Mouse (Mus musculus): Measurements from ENCODE around the gene Wfdc5. TPM values are rescaled to one million over a fixed set of nuclear protein-coding genes. Genes with fewer than 3 reads are reported as not detected.

The Wfdc5 gene
- polyA plus RNA-seq, 1 experiment from 2014 or later: not detected

- 84% methylated on average over 5 of the region's 5 CpGs for WGBS
- no peak for ATAC-seq
Observed at GRCm38 (mm10) chr2:164196700-164196990, 14.1 kb upstream of the Wfdc5 start.

GRCm38 (mm10) chr2:164195971-164196699, 13.6 kb upstream of the Wfdc5 start:
- H3K4me2 ChIP-seq (ENCODE audit: low read length): no peak overlapping the region
- H3K27me3 ChIP-seq (replicated peaks; ENCODE audit: control insufficient read depth, insufficient read depth, low read length): no peaks in the 10 kb centered on the region
- ATAC-seq: no peak
- no peak overlapping the region for H3K9ac ChIP-seq (ENCODE audit: low read depth, low read length)
- no peak overlapping the region for H3K27ac ChIP-seq (ENCODE audit: low read depth, low read length)
- H3K4me3 ChIP-seq (ENCODE audit: low read length): no peak overlapping the region
- no peaks in the 10 kb centered on the region for H3K4me1 ChIP-seq (ENCODE audit: control insufficient read depth, insufficient read depth, low read depth, low read length)
- H3K9me3 ChIP-seq (ENCODE audit: control insufficient read depth, low read length): 0 out of 2 replicates have a peak, but pooled peaks cover 2% of the 10 kb centered on the region
- no peaks in the 10 kb centered on the region for H3K36me3 ChIP-seq (ENCODE audit: control insufficient read depth, insufficient read depth, low read length)
- 93% methylated on average over 5 of the region's 5 CpGs for WGBS

More at GRCm38 (mm10) chr2:164196700-164196990, 14.1 kb upstream of the Wfdc5 start:
- H3K4me2 ChIP-seq (ENCODE audit: low read length): no peak overlapping the region
- H3K36me3 ChIP-seq (ENCODE audit: control insufficient read depth, insufficient read depth, low read length): no peaks in the 10 kb centered on the region
- no peak overlapping the region for H3K9ac ChIP-seq (ENCODE audit: low read depth, low read length)
- no peaks in the 10 kb centered on the region for H3K4me1 ChIP-seq (ENCODE audit: control insufficient read depth, insufficient read depth, low read depth, low read length)
- H3K4me3 ChIP-seq (ENCODE audit: low read length): no peak overlapping the region
- no peak overlapping the region for H3K27ac ChIP-seq (ENCODE audit: low read depth, low read length)
- H3K9me3 ChIP-seq (ENCODE audit: control insufficient read depth, low read length): 0 out of 2 replicates have a peak, but pooled peaks cover 2% of the 10 kb centered on the region
- no peaks in the 10 kb centered on the region for H3K27me3 ChIP-seq (replicated peaks; ENCODE audit: control insufficient read depth, insufficient read depth, low read length)

- H3K9me3 ChIP-seq (ENCODE audit: control insufficient read depth, low read length): no peaks in the 10 kb centered on the region
- no peak for ATAC-seq
- H3K4me2 ChIP-seq (ENCODE audit: low read length): no peak overlapping the region
- no peaks in the 10 kb centered on the region for H3K4me1 ChIP-seq (ENCODE audit: control insufficient read depth, insufficient read depth, low read depth, low read length)
- H3K36me3 ChIP-seq (ENCODE audit: control insufficient read depth, insufficient read depth, low read length): no peaks in the 10 kb centered on the region
- H3K4me3 ChIP-seq (ENCODE audit: low read length): no peak overlapping the region
- WGBS: 86% methylated on average over 5 of the region's 5 CpGs
- H3K27ac ChIP-seq (ENCODE audit: low read depth, low read length): no peak overlapping the region
- no peaks in the 10 kb centered on the region for H3K27me3 ChIP-seq (replicated peaks; ENCODE audit: control insufficient read depth, insufficient read depth, low read length)
- H3K9ac ChIP-seq (ENCODE audit: low read depth, low read length): no peak overlapping the region
Observed at GRCm38 (mm10) chr2:164194959-164195630, 12.6 kb upstream of the Wfdc5 start.

- H3K9me3 ChIP-seq (ENCODE audit: control insufficient read depth, low read length): peaks cover 2% of the 10 kb centered on the region; the same call in 1 of the 2 replicates
- no peak overlapping the region for H3K4me3 ChIP-seq (ENCODE audit: low read length)
- H3K9ac ChIP-seq (ENCODE audit: low read depth, low read length): no peak overlapping the region
- no peaks in the 10 kb centered on the region for H3K36me3 ChIP-seq (ENCODE audit: control insufficient read depth, insufficient read depth, low read length)
- no peak for ATAC-seq
- H3K4me2 ChIP-seq (ENCODE audit: low read length): no peak overlapping the region
- H3K4me1 ChIP-seq (ENCODE audit: control insufficient read depth, insufficient read depth, low read depth, low read length): no peaks in the 10 kb centered on the region
- H3K27me3 ChIP-seq (replicated peaks; ENCODE audit: control insufficient read depth, insufficient read depth, low read length): no peaks in the 10 kb centered on the region
- no peak overlapping the region for H3K27ac ChIP-seq (ENCODE audit: low read depth, low read length)
Observed at GRCm38 (mm10) chr2:164192279-164192678, 9.7 kb upstream of the Wfdc5 start.

- Histone ChIP-seq H3K9me3 (ENCODE audit: control insufficient read depth, low read length) (peaks cover 2% of the 10 kb centered on the region; the same call in 1 of the 2 replicates), H3K4me3 (ENCODE audit: low read length) (no peak within 1 kb of the TSS), H3K4me1 (ENCODE audit: control insufficient read depth, insufficient read depth, low read depth, low read length) (no peaks in the 10 kb centered on the region), H3K36me3 (ENCODE audit: control insufficient read depth, insufficient read depth, low read length) (no peaks in the 10 kb centered on the region), H3K9ac (ENCODE audit: low read depth, low read length) (no peak within 1 kb of the TSS), H3K4me2 (ENCODE audit: low read length) (no peak within 1 kb of the TSS), H3K27ac (ENCODE audit: low read depth, low read length) (no peak within 1 kb of the TSS), H3K27me3 (replicated peaks; ENCODE audit: control insufficient read depth, insufficient read depth, low read length) (no peaks in the 10 kb centered on the region)
- whole genome bisulfite sequencing: 84% methylated on average over 6 of the region's 6 CpGs
- ATAC-seq: no peak
Observed at GRCm38 (mm10) chr2:164190576-164190975, 8.0 kb upstream of the Wfdc5 start, which contains the start of gene Wfdc12. Gene Wfdc12, minus strand, starts transcription at chr2:164190608.

GRCm38 (mm10) chr2:164188722-164189121, 6.2 kb upstream of the Wfdc5 start:
- H3K36me3 ChIP-seq (ENCODE audit: control insufficient read depth, insufficient read depth, low read length): no peaks in the 10 kb centered on the region
- no peak overlapping the region for H3K27ac ChIP-seq (ENCODE audit: low read depth, low read length)
- H3K9ac ChIP-seq (ENCODE audit: low read depth, low read length): no peak overlapping the region
- no peak overlapping the region for H3K4me2 ChIP-seq (ENCODE audit: low read length)
- no peaks in the 10 kb centered on the region for H3K4me1 ChIP-seq (ENCODE audit: control insufficient read depth, insufficient read depth, low read depth, low read length)
- WGBS: 34% methylated on average over 5 of the region's 5 CpGs
- peaks cover 2% of the 10 kb centered on the region; the same call in 1 of the 2 replicates for H3K9me3 ChIP-seq (ENCODE audit: control insufficient read depth, low read length)
- no peak overlapping the region for H3K4me3 ChIP-seq (ENCODE audit: low read length)
- no peaks in the 10 kb centered on the region for H3K27me3 ChIP-seq (replicated peaks; ENCODE audit: control insufficient read depth, insufficient read depth, low read length)
- no peak for ATAC-seq

GRCm38 (mm10) chr2:164184145-164184719, 1.7 kb upstream of the Wfdc5 start:
- Histone ChIP-seq H3K36me3 (ENCODE audit: control insufficient read depth, insufficient read depth, low read length) (no peaks in the 10 kb centered on the region), H3K4me2 (ENCODE audit: low read length) (no peak overlapping the region), H3K9ac (ENCODE audit: low read depth, low read length) (no peak overlapping the region), H3K27me3 (replicated peaks; ENCODE audit: control insufficient read depth, insufficient read depth, low read length) (no peaks in the 10 kb centered on the region), H3K9me3 (ENCODE audit: control insufficient read depth, low read length) (peaks cover 2% of the 10 kb centered on the region; the same call in 1 of the 2 replicates), H3K4me3 (ENCODE audit: low read length) (no peak overlapping the region), H3K27ac (ENCODE audit: low read depth, low read length) (no peak overlapping the region), H3K4me1 (ENCODE audit: control insufficient read depth, insufficient read depth, low read depth, low read length) (no peaks in the 10 kb centered on the region)
- ATAC-seq: no peak
- WGBS: 52% methylated on average over 9 of the region's 9 CpGs

GRCm38 (mm10) chr2:164183340-164183739, 798 bp upstream of the Wfdc5 start:
- no peak for ATAC-seq

GRCm38 (mm10) chr2:164180770-164181169, 1.8 kb downstream of the Wfdc5 start:
- H3K4me2 ChIP-seq (ENCODE audit: low read length): no peak overlapping the region
- H3K27me3 ChIP-seq (replicated peaks; ENCODE audit: control insufficient read depth, insufficient read depth, low read length): no peaks in the 10 kb centered on the region
- H3K9ac ChIP-seq (ENCODE audit: low read depth, low read length): no peak overlapping the region
- 89% methylated on average over 4 of the region's 4 CpGs for WGBS
- no peak overlapping the region for H3K4me3 ChIP-seq (ENCODE audit: low read length)
- no peaks in the 10 kb centered on the region for H3K9me3 ChIP-seq (ENCODE audit: control insufficient read depth, low read length)
- no peak for ATAC-seq
- no peak overlapping the region for H3K27ac ChIP-seq (ENCODE audit: low read depth, low read length)
- H3K4me1 ChIP-seq (ENCODE audit: control insufficient read depth, insufficient read depth, low read depth, low read length): no peaks in the 10 kb centered on the region
- H3K36me3 ChIP-seq (ENCODE audit: control insufficient read depth, insufficient read depth, low read length): no peaks in the 10 kb centered on the region

More at GRCm38 (mm10) chr2:164183340-164183739, 798 bp upstream of the Wfdc5 start:
- no peak overlapping the region for H3K4me2 ChIP-seq (ENCODE audit: low read length)
- H3K36me3 ChIP-seq (ENCODE audit: control insufficient read depth, insufficient read depth, low read length): no peaks in the 10 kb centered on the region
- no peaks in the 10 kb centered on the region for H3K27me3 ChIP-seq (replicated peaks; ENCODE audit: control insufficient read depth, insufficient read depth, low read length)
- H3K4me1 ChIP-seq (ENCODE audit: control insufficient read depth, insufficient read depth, low read depth, low read length): no peaks in the 10 kb centered on the region
- no peaks in the 10 kb centered on the region for H3K9me3 ChIP-seq (ENCODE audit: control insufficient read depth, low read length)
- H3K4me3 ChIP-seq (ENCODE audit: low read length): no peak overlapping the region
- WGBS: 78% methylated on average over 9 of the region's 9 CpGs
- H3K27ac ChIP-seq (ENCODE audit: low read depth, low read length): no peak overlapping the region
- no peak overlapping the region for H3K9ac ChIP-seq (ENCODE audit: low read depth, low read length)
